Comparison of ENCODE assay signal across 13 mouse cellular contexts in the genomic region with DNA sequence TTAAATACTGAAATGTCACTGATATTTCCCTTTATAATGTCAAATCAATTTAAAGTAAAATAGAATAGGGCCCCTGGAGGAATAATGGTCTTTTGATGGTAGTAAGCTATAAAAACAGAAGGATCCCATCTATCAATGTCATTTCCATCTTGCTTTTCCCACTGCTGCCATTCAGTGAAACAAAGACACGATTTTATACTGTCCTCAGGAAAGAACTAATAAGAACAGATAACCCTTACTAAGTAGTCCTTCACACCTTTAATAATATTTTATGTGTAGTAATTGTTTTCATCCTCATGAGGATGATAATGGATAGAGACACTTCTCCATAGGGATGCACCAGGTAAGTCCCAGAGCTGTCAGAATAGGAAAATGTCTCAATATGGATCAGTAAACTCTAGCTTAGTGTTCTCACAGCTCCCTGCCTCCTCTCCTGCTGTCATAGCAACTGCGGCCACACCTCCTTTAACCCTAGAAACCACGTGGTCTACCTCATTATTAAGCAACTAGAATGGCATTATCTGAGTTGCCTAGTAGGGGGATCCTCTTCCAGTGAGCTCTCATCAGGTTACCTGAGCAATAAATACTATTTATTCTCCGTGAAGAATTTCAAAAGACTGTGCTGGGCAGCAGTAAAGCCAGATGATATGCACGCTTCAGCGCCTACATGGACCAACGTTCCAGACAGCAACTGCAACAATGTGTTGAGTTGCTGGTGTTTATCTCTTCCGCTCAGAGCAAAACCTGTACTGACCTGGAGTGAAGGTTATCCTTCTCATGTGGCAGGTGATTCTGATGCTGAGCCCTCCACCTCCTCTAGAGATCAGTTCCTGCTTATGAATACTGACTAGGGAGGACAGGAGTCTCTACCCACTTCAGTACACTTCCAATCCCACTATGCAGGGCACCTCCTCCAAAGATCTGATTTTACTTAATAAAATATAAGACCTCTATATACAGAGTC.
A peak's percentile ranks its signal among the peaks of the same experiment; 100 is the strongest.
DNase-seq lines count a peak whose midpoint lies in the region; ATAC-seq lines count a peak whose summit lies in the region.
"Had no signal": no experiment of that assay in that cellular context is flagged by ENCODE, and none has a peak within 500 bp of the region (broad histone marks: within the 10 kb centered on the region; RNA-seq: fewer than 3 reads in every experiment).

No protein-coding gene starts in this region.

- no peak overlapping the region for H3K9ac ChIP-seq in hindbrain, embryonic 12.5 days
- H3K9ac ChIP-seq in midbrain, embryonic 16.5 days (ENCODE audit: low read depth, low read length), result no peak overlapping the region
- H3K9ac ChIP-seq: lung, embryonic 15.5 days had no signal

- no peaks in the 10 kb centered on the region for H3K27me3 ChIP-seq in hindbrain, embryonic 12.5 days
- H3K27me3 ChIP-seq in midbrain, embryonic 16.5 days (ENCODE audit: control insufficient read depth, insufficient read depth, low read depth, low read length), result no peaks in the 10 kb centered on the region
- H3K27me3 ChIP-seq: lung, embryonic 15.5 days had no signal

- H3K4me2 ChIP-seq in hindbrain, embryonic 12.5 days (replicated peaks), result no peak overlapping the region
- no peak overlapping the region for H3K4me2 ChIP-seq in midbrain, embryonic 16.5 days (ENCODE audit: low read length)
- H3K4me2 ChIP-seq: lung, embryonic 15.5 days had no signal

- ATAC-seq in hindbrain, embryonic 12.5 days (ENCODE audit: low FRiP score), result peak; percentile 80
- peak; percentile 81 for ATAC-seq in midbrain, embryonic 16.5 days

- H3K27ac ChIP-seq in hindbrain, embryonic 12.5 days, result 0 out of 2 replicates have a peak overlapping the region, but pooled peaks have one; percentile 30
- no peak overlapping the region for H3K27ac ChIP-seq in midbrain, embryonic 16.5 days (ENCODE audit: low read length)
- H3K27ac ChIP-seq: lung, embryonic 15.5 days had no signal

- peak; percentile 39 for DNase-seq in embryo, embryonic 10 days (ENCODE audit: low spot score)
- DNase-seq in embryo, embryonic 9.5 days (ENCODE audit: extremely low spot score), result no peak
- peak; percentile 45 for DNase-seq in embryo, embryonic 10.5 days (ENCODE audit: low spot score)
- DNase-seq in cerebellum, postnatal 4 days (ENCODE audit: low spot score in 2 of 2), result no peak
- DNase-seq in lung, adult 18-20 months, result no peak
- no peak for DNase-seq in c-Kit-positive CD71-positive TER-119-positive erythroid progenitor cells, embryonic 14.5 days (ENCODE audit: low spot score)
- DNase-seq: cerebellum, postnatal 25 days; heart, postnatal 14 days; kidney, postnatal 25 days; thymus, adult 18-20 months had no signal

- H3K4me3 ChIP-seq in hindbrain, embryonic 12.5 days, result no peak overlapping the region
- no peak overlapping the region for H3K4me3 ChIP-seq in midbrain, embryonic 16.5 days (ENCODE audit: low read depth, low read length)
- H3K4me3 ChIP-seq: lung, embryonic 15.5 days had no signal

- H3K9me3 ChIP-seq in hindbrain, embryonic 12.5 days (replicated peaks), result no peaks in the 10 kb centered on the region
- H3K9me3 ChIP-seq in midbrain, embryonic 16.5 days (replicated peaks; ENCODE audit: control insufficient read depth, low read length, poor library complexity, severe bottlenecking), result no peaks in the 10 kb centered on the region
- H3K9me3 ChIP-seq: lung, embryonic 15.5 days had no signal

- H3K36me3 ChIP-seq in hindbrain, embryonic 12.5 days, result no peaks in the 10 kb centered on the region
- no peaks in the 10 kb centered on the region for H3K36me3 ChIP-seq in midbrain, embryonic 16.5 days (ENCODE audit: control insufficient read depth, insufficient read depth, low read length)
- H3K36me3 ChIP-seq: lung, embryonic 15.5 days had no signal

- H3K4me1 ChIP-seq in hindbrain, embryonic 12.5 days, result peaks cover 9% of the 10 kb centered on the region
- peaks cover 4% of the 10 kb centered on the region; the same call in 1 of the 2 replicates for H3K4me1 ChIP-seq in midbrain, embryonic 16.5 days (ENCODE audit: control insufficient read depth, insufficient read depth, low read length)
- H3K4me1 ChIP-seq: lung, embryonic 15.5 days had no signal

- 48% methylated on average over 8 of the region's 8 CpGs for WGBS in hindbrain, embryonic 12.5 days
- 43% methylated on average over 8 of the region's 8 CpGs for WGBS in midbrain, embryonic 16.5 days

Comparison
In these comparisons a context has a peak if more than half of its experiments do, and no peak if none do; other contexts are left out.
1. DNase-seq: peak in embryo, embryonic 10 days (single experiment) and embryo, embryonic 10.5 days (single experiment); none in embryo, embryonic 9.5 days (single experiment), cerebellum, postnatal 4 days (0 of 2), lung, adult 18-20 months (0 of 2) and c-Kit-positive CD71-positive TER-119-positive erythroid progenitor cells, embryonic 14.5 days (single experiment).